Mouse (Mus musculus) cerebellum, adult 2 months (tissue): Measurements from ENCODE around the gene Dnah1.

Experiments used
- CTCF ChIP-seq: fragments of 200-500 bp; IDR thresholded peaks from 2 replicates; pipeline ENCODE4 v1.5.1; 2011; ENCODE audit warnings: low read depth, mild to moderate bottlenecking, control low read depth, low read length, moderate library complexity, borderline replicate concordance; ENCODE audit not compliant: insufficient read depth
- POLR2A ChIP-seq: fragments of 200-500 bp; IDR thresholded peaks from 2 replicates; pipeline ENCODE4 v1.6.1; 2011; ENCODE audit warnings: low read length, control low read depth, borderline replicate concordance; ENCODE audit not compliant: insufficient read depth

DNA sequence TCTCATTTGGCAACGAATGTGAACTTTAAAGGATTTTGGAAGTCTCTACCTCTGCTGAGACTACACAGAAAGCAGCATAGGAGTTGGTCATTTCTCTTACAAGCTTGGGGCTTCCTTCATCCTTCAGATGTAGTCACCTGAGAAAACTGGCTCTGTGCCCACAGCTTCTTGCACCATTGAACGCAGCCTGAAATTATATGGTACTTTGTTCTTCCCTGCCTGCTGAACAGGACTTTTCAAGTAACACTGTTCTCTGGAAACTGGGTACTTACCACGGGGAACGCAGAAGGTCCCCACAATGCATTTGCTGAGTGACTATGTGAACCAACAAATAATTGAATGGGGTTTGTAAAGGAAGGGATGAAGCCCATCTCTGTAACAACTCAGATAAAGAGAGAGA lies 507 bp downstream of the Dnah1 start:
- no peak for TF ChIP-seq CTCF
- TF ChIP-seq POLR2A = no peak
